Mouse (Mus musculus): ENCODE data around the gene Nsun7. TPM values are rescaled to one million over a fixed set of nuclear protein-coding genes. Genes with fewer than 3 reads are reported as not detected.

Gene Nsun7
- polyA plus RNA-seq, 1 experiment from 2014 or later: 0.24 TPM

DNA sequence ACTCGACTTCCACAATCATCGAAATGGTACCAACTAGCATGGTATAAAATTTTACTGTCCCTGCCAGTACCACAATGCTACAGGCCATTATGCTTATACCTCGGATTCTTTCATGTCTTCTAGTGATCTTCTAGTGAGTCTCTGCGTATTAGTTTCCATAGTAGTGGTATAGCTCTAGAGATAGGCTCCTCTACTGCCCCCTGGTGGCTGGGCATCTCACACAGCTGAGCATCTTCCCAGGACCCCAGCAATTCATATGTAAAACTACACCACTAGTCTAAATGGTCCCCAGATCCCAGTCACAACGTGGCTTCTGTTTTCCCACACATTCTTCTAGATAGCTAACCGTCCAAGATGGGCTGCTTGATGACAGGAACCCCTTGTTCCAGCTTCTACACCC, 59.6 kb downstream of the Nsun7 start:
- WGBS: 65% methylated on average over 6 of the region's 6 CpGs
- H3K36me3 ChIP-seq (ENCODE audit: control insufficient read depth, insufficient read depth): no peaks in the 10 kb centered on the region
- no peak for ATAC-seq (replicated peaks; ENCODE audit: extremely low read depth, insufficient read depth, low FRiP score)
- H3K4me2 ChIP-seq (ENCODE audit: low read depth, low read length): peak overlapping the region; percentile 35; the same call in 1 of the 2 replicates
- H3K4me1 ChIP-seq (ENCODE audit: control insufficient read depth, insufficient read depth, low read length): peaks cover 27% of the 10 kb centered on the region
- H3K27me3 ChIP-seq (ENCODE audit: control insufficient read depth, insufficient read depth, low read length): no peaks in the 10 kb centered on the region
- no peak overlapping the region for H3K4me3 ChIP-seq (ENCODE audit: low read length)
- H3K9me3 ChIP-seq (replicated peaks; ENCODE audit: control insufficient read depth, low read length): no peaks in the 10 kb centered on the region
- peak overlapping the region; percentile 65 for H3K27ac ChIP-seq (ENCODE audit: low read length)
- no peak overlapping the region for H3K9ac ChIP-seq (ENCODE audit: low read length)

DNA sequence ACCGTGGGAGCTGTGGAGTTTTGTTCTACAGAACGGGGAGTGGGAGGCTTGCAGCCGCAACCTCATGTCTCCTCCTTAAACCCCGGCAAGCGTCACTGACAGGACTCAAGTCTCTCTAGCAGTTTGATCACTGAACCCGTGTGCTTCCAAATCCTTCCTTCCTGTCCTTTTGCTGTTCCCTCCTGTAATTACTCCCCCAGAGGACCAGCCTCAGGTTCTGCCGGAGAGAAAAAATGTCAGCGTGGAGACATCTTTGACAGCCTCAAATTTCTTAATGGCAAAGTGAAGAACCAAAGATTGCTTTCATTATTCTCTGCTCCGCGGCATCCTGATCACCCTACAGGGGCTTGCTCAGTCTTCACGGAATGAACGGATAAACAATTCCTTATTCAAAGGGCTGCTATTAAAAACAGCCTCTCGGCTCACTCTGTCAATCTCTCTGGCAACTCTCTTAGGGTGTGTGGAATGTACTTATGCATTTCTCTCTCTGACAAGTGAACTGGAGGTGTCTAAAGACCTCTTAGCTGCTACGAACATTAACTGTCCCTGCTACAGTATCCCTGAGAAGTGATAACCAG, 60.2 kb downstream of the Nsun7 start:
- WGBS: 40% methylated on average over 14 of the region's 14 CpGs
- no peak for ATAC-seq (replicated peaks; ENCODE audit: extremely low read depth, insufficient read depth, low FRiP score)
- Histone ChIP-seq H3K27ac (ENCODE audit: low read length) (peak overlapping the region; percentile 65), H3K4me2 (ENCODE audit: low read depth, low read length) (peak overlapping the region; percentile 35), H3K9me3 (replicated peaks; ENCODE audit: control insufficient read depth, low read length) (no peaks in the 10 kb centered on the region), H3K4me3 (ENCODE audit: low read length) (peak overlapping the region; percentile 27), H3K27me3 (ENCODE audit: control insufficient read depth, insufficient read depth, low read length) (no peaks in the 10 kb centered on the region), H3K4me1 (ENCODE audit: control insufficient read depth, insufficient read depth, low read length) (peaks cover 31% of the 10 kb centered on the region), H3K9ac (ENCODE audit: low read length) (peak overlapping the region; percentile 32; the same call in 1 of the 2 replicates), H3K36me3 (ENCODE audit: control insufficient read depth, insufficient read depth) (no peaks in the 10 kb centered on the region)

- peak overlapping the region; percentile 93 for H3K27ac ChIP-seq (ENCODE audit: low read length)
- 54% methylated on average over 4 of the region's 4 CpGs for WGBS
- H3K36me3 ChIP-seq (ENCODE audit: control insufficient read depth, insufficient read depth): no peaks in the 10 kb centered on the region
- H3K9me3 ChIP-seq (replicated peaks; ENCODE audit: control insufficient read depth, low read length): no peaks in the 10 kb centered on the region
- H3K9ac ChIP-seq (ENCODE audit: low read length): peak overlapping the region; percentile 37; the same call in 1 of the 2 replicates
- H3K4me3 ChIP-seq (ENCODE audit: low read length): peak overlapping the region; percentile 20
- peak overlapping the region; percentile 42 for H3K4me2 ChIP-seq (ENCODE audit: low read depth, low read length)
- H3K4me1 ChIP-seq (ENCODE audit: control insufficient read depth, insufficient read depth, low read length): peaks cover 31% of the 10 kb centered on the region
- no peaks in the 10 kb centered on the region for H3K27me3 ChIP-seq (ENCODE audit: control insufficient read depth, insufficient read depth, low read length)
- no peak for ATAC-seq (replicated peaks; ENCODE audit: extremely low read depth, insufficient read depth, low FRiP score)
Measured at GRCm38 (mm10) chr5:66323131-66323530, 63.4 kb downstream of the Nsun7 start.

DNA sequence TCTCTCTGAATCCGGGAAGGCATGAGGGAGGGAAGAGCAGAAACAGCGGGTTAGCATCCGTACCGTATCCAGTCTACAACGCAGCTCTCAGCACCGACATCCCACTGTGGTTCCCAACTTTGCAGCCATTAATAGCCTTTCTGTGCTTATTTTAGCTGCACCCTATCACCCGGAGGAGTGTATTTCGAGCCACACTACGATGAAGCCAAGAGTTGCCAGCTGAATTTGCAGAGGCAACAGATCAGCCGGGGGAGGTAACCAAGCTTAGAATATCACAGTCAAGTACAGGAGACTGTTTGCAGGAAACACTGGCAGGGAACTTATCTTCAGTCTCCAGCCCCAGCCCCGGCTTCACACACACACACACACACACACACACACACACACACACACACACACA, 63.9 kb downstream of the Nsun7 start:
- peak overlapping the region; percentile 93 for H3K27ac ChIP-seq (ENCODE audit: low read length)
- no peaks in the 10 kb centered on the region for H3K36me3 ChIP-seq (ENCODE audit: control insufficient read depth, insufficient read depth)
- peak overlapping the region; percentile 20 for H3K4me3 ChIP-seq (ENCODE audit: low read length)
- no peaks in the 10 kb centered on the region for H3K27me3 ChIP-seq (ENCODE audit: control insufficient read depth, insufficient read depth, low read length)
- H3K4me1 ChIP-seq (ENCODE audit: control insufficient read depth, insufficient read depth, low read length): peaks cover 31% of the 10 kb centered on the region
- WGBS: 22% methylated on average over 11 of the region's 11 CpGs
- H3K4me2 ChIP-seq (ENCODE audit: low read depth, low read length): peak overlapping the region; percentile 46
- no peaks in the 10 kb centered on the region for H3K9me3 ChIP-seq (replicated peaks; ENCODE audit: control insufficient read depth, low read length)
- peak; percentile 86 for ATAC-seq (replicated peaks; ENCODE audit: extremely low read depth, insufficient read depth, low FRiP score)
- H3K9ac ChIP-seq (ENCODE audit: low read length): peak overlapping the region; percentile 37; the same call in 1 of the 2 replicates

DNA sequence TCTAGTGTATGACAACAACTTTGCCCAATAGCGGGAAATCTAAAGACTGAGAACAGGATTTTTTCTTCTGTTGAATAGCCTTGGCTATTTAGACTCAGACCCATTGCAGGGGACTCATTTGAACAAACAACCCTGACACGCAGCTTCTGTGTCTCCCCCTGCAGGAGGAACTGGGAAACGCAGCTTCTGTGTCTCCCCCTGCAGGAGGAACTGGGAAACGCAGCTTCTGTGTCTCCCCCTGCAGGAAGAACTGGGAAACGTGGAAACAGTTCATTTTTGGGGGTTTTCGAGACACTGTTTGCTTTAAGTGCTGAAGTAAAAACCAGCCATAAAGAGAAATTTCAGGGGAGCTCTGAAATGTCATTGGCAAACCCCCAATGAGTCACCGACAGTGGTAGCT, 66.7 kb downstream of the Nsun7 start:
- no peak overlapping the region for H3K9ac ChIP-seq (ENCODE audit: low read length)
- ATAC-seq (replicated peaks; ENCODE audit: extremely low read depth, insufficient read depth, low FRiP score): no peak
- 76% methylated on average over 7 of the region's 7 CpGs for WGBS
- H3K36me3 ChIP-seq (ENCODE audit: control insufficient read depth, insufficient read depth): no peaks in the 10 kb centered on the region
- no peaks in the 10 kb centered on the region for H3K9me3 ChIP-seq (replicated peaks; ENCODE audit: control insufficient read depth, low read length)
- H3K4me3 ChIP-seq (ENCODE audit: low read length): no peak overlapping the region
- no peak overlapping the region for H3K4me2 ChIP-seq (ENCODE audit: low read depth, low read length)
- no peaks in the 10 kb centered on the region for H3K27me3 ChIP-seq (ENCODE audit: control insufficient read depth, insufficient read depth, low read length)
- H3K4me1 ChIP-seq (ENCODE audit: control insufficient read depth, insufficient read depth, low read length): peaks cover 23% of the 10 kb centered on the region
- H3K27ac ChIP-seq (ENCODE audit: low read length): no peak overlapping the region

DNA sequence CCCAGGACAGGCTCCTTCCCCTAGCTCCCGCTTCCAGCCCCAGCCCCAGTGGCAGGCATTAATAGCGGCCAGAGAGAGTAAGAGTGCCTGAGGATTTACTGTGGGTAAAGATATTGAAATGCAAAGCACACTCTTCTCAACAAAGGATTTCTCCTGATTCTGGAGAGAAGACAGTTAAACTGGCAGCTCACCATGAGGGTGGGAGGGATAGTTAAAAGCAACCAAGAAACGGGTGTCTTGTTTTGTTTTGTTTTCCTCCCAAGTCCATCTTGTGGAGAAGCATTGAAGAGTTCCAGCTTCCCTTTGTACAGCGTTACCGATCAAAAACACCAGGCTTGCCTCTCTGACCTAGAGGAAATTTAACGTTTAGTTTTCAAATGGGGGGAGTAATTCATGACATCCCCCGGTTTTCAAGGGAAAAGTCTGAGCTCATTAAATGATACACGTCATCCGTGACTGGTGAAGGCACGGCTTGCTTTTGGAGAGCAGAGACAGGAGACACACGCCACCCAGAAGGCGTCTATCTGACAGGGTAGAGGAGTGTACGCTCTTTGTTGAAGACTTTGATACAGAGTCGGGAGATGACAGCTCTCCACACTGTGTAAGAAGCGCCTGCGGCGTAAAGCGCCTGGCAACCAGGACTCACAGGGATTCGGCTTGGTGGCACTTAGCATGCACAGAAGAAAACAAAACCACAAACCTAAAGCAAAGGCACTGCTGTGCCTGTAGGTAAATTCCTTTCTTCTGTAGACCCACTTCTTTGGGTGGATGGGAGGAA, 68.4 kb downstream of the Nsun7 start:
- peak overlapping the region; percentile 43 for H3K4me2 ChIP-seq (ENCODE audit: low read depth, low read length)
- ATAC-seq (replicated peaks; ENCODE audit: extremely low read depth, insufficient read depth, low FRiP score): no peak
- no peaks in the 10 kb centered on the region for H3K9me3 ChIP-seq (replicated peaks; ENCODE audit: control insufficient read depth, low read length)
- H3K27me3 ChIP-seq (ENCODE audit: control insufficient read depth, insufficient read depth, low read length): no peaks in the 10 kb centered on the region
- peaks cover 12% of the 10 kb centered on the region for H3K4me1 ChIP-seq (ENCODE audit: control insufficient read depth, insufficient read depth, low read length)
- no peaks in the 10 kb centered on the region for H3K36me3 ChIP-seq (ENCODE audit: control insufficient read depth, insufficient read depth)
- WGBS: 39% methylated on average over 19 of the region's 19 CpGs
- H3K27ac ChIP-seq (ENCODE audit: low read length): no peak overlapping the region
- peak overlapping the region; percentile 10; the same call in 1 of the 2 replicates for H3K4me3 ChIP-seq (ENCODE audit: low read length)
- H3K9ac ChIP-seq (ENCODE audit: low read length): 0 out of 2 replicates have a peak overlapping the region, but pooled peaks have one; percentile 24

GRCm38 (mm10) chr5:66328766-66329165, 69.1 kb downstream of the Nsun7 start:
- Histone ChIP-seq H3K4me1 (ENCODE audit: control insufficient read depth, insufficient read depth, low read length) (peaks cover 10% of the 10 kb centered on the region), H3K27me3 (ENCODE audit: control insufficient read depth, insufficient read depth, low read length) (no peaks in the 10 kb centered on the region), H3K36me3 (ENCODE audit: control insufficient read depth, insufficient read depth) (no peaks in the 10 kb centered on the region), H3K4me3 (ENCODE audit: low read length) (no peak overlapping the region), H3K4me2 (ENCODE audit: low read depth, low read length) (no peak overlapping the region), H3K9ac (ENCODE audit: low read length) (no peak overlapping the region), H3K27ac (ENCODE audit: low read length) (no peak overlapping the region), H3K9me3 (replicated peaks; ENCODE audit: control insufficient read depth, low read length) (no peaks in the 10 kb centered on the region)
- no peak for ATAC-seq (replicated peaks; ENCODE audit: extremely low read depth, insufficient read depth, low FRiP score)
- WGBS: 74% methylated on average over 7 of the region's 7 CpGs

- Histone ChIP-seq H3K27me3 (ENCODE audit: control insufficient read depth, insufficient read depth, low read length) (no peaks in the 10 kb centered on the region), H3K36me3 (ENCODE audit: control insufficient read depth, insufficient read depth) (no peaks in the 10 kb centered on the region), H3K4me1 (ENCODE audit: control insufficient read depth, insufficient read depth, low read length) (no peaks in the 10 kb centered on the region), H3K4me3 (ENCODE audit: low read length) (no peak overlapping the region), H3K9ac (ENCODE audit: low read length) (no peak overlapping the region), H3K9me3 (replicated peaks; ENCODE audit: control insufficient read depth, low read length) (no peaks in the 10 kb centered on the region), H3K4me2 (ENCODE audit: low read depth, low read length) (no peak overlapping the region), H3K27ac (ENCODE audit: low read length) (no peak overlapping the region)
- 90% methylated on average over 6 of the region's 6 CpGs for WGBS
- ATAC-seq (replicated peaks; ENCODE audit: extremely low read depth, insufficient read depth, low FRiP score): no peak
Measured at GRCm38 (mm10) chr5:66330806-66331205, 71.1 kb downstream of the Nsun7 start.

All from heart, embryonic 16.5 days (tissue).